Mouse (Mus musculus): ENCODE results near the gene Igsf11.

GRCm38 (mm10) chr16:38898816-38899425 is 6.5 kb downstream of the Igsf11 start:
- TF ChIP-seq CTCF (IDR thresholded peaks at IDR 0.05; ENCODE audit: low read depth) (no peak), EP300 (IDR thresholded peaks at IDR 0.05; ENCODE audit: low read depth) (no peak)
